Mouse (Mus musculus) heart, embryonic 10.5 days (tissue): ENCODE data around the gene Fbxo40. TPM values are rescaled to one million over a fixed set of nuclear protein-coding genes. Genes with fewer than 3 reads are reported as not detected.

Source experiments
- DNase-seq: peaks from one replicate; pipeline ENCODE4 v3.0.0-alpha.2; 2017; ENCODE audit warnings: low spot score
- H3K27ac ChIP-seq: fragments of 300-500 bp; sonication (generic); 2 replicates; pipeline ENCODE4 v1.5.1; 2016; ENCODE audit warnings: mild to moderate bottlenecking
- H3K27me3 ChIP-seq: fragments of 300-500 bp; sonication (generic); 2 replicates; pipeline ENCODE4 v1.6.1; 2016; ENCODE audit warnings: mild to moderate bottlenecking; ENCODE audit not compliant: poor library complexity, insufficient read depth, severe bottlenecking
- H3K36me3 ChIP-seq: fragments of 300-500 bp; sonication (generic); 2 replicates; pipeline ENCODE4 v1.6.1; 2016; ENCODE audit warnings: mild to moderate bottlenecking, moderate library complexity
- H3K4me1 ChIP-seq: fragments of 300-500 bp; sonication (generic); 2 replicates; pipeline ENCODE4 v1.6.1; 2016; ENCODE audit warnings: mild to moderate bottlenecking
- H3K4me3 ChIP-seq: fragments of 300-500 bp; sonication (generic); 2 replicates; pipeline ENCODE4 v1.5.1; 2016; ENCODE audit warnings: mild to moderate bottlenecking, moderate library complexity
- H3K9me3 ChIP-seq: fragments of 300-500 bp; sonication (generic); 2 replicates; pipeline ENCODE4 v1.6.1; 2016; ENCODE audit warnings: mild to moderate bottlenecking, moderate library complexity
- WGBS: fragments of 180-500 bp; shearing (Covaris S2); methylation state at CpG from one replicate; pipeline ENCODE4 v1.1.7; 2016; 5-methylcytosine and 5-hydroxymethylcytosine counted together
- polyA plus RNA-seq: library from polyadenylated mRNA; unstranded; fragments of >200 nt; fragmentation: Nextera tagmentation; extraction: Ambion mirVana; gene quantifications from 2 replicates; pipeline ENCODE4 v1.2.1, GENCODE M21; 2016

Gene Fbxo40
- polyA plus RNA-seq, 1 experiment from 2014 or later, result 3.7 TPM

DNA sequence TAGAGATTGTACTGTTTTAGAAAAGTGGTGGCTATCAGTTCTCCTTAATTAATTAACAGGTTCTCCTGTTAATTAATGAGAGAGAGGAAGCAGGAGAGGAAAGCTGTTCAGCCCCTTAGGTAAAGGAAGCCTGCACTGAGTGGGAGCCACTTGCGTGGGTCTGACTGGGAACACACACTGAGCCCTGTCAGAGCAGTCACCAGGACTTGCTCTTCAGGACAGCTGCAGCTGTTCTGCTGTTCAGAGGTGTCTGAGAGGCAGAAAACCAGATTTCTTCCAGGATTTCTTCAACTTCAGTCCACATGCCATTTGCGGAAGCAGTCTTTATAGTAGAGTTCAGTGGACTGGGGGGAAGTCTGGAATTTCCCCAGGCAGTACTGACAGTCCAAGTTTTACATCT lies 2.9 kb downstream of the Fbxo40 start:
- no peak overlapping the region for H3K27ac ChIP-seq
- 65% methylated on average over 2 of the region's 2 CpGs for WGBS

DNA sequence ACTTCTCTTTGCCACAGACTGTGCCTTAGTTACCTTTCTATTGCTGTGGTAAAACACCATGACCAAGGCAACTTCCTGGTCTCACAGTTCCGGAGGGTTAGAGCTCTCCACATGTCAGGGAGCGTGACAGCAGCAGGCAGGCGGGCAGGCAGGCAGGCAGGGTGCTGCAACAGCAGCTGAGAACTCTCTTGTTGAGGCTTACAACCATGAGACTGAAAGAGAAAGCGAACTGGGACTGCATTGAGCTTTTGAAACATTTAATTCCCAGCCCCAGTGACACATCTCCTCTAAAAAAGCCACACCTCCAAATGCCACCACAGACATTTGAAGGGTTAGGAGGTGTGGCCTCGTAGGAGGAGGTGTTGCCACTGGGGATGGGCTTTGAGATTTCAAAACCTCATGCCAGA lies 4.6 kb downstream of the Fbxo40 start:
- WGBS, result 63% methylated on average over 5 of the region's 5 CpGs
- peaks cover 9% of the 10 kb centered on the region; the same call in 1 of the 2 replicates for H3K36me3 ChIP-seq
- H3K9me3 ChIP-seq, result no peaks in the 10 kb centered on the region
- no peak overlapping the region for H3K27ac ChIP-seq
- H3K4me3 ChIP-seq, result no peak overlapping the region
- no peaks in the 10 kb centered on the region for H3K27me3 ChIP-seq
- H3K4me1 ChIP-seq, result peaks cover 21% of the 10 kb centered on the region
- no peak for DNase-seq

More for the DNA sequence above, 2.9 kb downstream of the Fbxo40 start:
- Histone ChIP-seq H3K4me1 (peaks cover 30% of the 10 kb centered on the region), H3K9me3 (no peaks in the 10 kb centered on the region), H3K36me3 (no peaks in the 10 kb centered on the region), H3K27me3 (no peaks in the 10 kb centered on the region), H3K4me3 (no peak overlapping the region)
- DNase-seq, result no peak

DNA sequence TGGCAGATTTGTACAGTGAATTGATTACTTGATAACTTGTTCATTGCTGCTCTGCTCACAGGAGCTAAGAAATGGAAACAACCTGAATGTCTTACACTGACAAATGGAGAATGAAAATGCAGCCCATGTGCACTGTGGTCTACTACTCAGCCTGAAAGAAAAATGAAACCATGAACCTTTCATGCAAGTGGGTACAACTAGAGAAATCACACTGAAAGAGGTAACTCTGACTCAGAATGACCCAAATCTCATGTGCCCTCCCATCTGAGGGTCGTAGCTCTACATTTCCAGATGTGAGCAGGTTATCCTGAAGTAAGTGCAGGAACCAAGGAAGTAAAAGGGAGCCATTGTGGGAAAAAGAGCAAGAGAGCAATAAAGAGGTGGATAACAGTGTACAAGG lies 6.5 kb downstream of the Fbxo40 start:
- H3K9me3 ChIP-seq, result no peaks in the 10 kb centered on the region
- peaks cover 9% of the 10 kb centered on the region; the same call in 1 of the 2 replicates for H3K36me3 ChIP-seq
- DNase-seq, result no peak
- H3K4me1 ChIP-seq, result peaks cover 14% of the 10 kb centered on the region
- no peaks in the 10 kb centered on the region for H3K27me3 ChIP-seq
- H3K4me3 ChIP-seq, result no peak overlapping the region
- 81% methylated on average over 1 of the region's 1 CpGs for WGBS
- no peak overlapping the region for H3K27ac ChIP-seq

DNA sequence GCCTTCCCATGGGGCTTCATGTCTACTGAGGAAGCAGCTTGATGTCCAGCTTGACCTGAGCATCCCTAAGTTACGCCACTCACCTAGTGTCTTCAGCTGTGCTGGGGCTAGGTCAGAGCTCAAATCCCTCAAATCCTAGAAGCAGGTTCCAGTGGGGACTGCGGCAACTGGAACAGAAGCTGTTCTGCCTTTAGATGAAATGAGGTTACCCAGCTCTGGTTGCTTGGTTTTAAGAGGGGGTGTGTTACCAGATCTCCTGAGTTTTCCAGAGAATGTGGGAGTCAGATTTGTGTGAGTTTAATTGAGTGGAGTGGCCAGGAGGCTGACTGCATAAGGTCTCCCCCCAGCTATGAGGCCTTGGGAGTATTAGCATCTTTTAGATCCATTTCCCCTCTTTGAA lies 11.1 kb downstream of the Fbxo40 start:
- DNase-seq, result no peak
- H3K27ac ChIP-seq, result no peak overlapping the region
- no peaks in the 10 kb centered on the region for H3K27me3 ChIP-seq
- no peaks in the 10 kb centered on the region for H3K4me1 ChIP-seq
- H3K9me3 ChIP-seq, result no peaks in the 10 kb centered on the region
- no peak overlapping the region for H3K4me3 ChIP-seq
- 88% methylated on average over 2 of the region's 2 CpGs for WGBS
- peaks cover 9% of the 10 kb centered on the region; the same call in 1 of the 2 replicates for H3K36me3 ChIP-seq

DNA sequence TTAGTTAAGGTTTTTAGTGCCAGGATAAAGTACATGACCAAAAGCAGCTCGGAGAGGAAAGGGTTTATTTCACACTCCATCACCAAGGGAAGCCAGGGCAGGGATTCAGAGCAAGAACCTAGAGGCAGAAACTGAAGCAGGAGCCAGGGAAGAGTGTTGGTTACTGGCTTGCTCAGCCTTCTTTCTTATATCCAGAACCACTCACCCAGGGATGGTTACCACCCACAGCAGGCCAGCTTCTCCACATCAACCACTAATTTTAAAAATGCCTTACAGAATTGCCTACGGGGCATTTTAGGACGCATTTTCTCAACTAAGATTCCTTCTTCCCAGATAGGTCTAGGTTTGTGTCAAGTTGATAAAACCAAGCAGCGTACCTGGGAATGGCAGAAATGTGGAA lies 26.9 kb downstream of the Fbxo40 start:
- 76% methylated on average over 4 of the region's 4 CpGs for WGBS
- Histone ChIP-seq H3K27me3 (no peaks in the 10 kb centered on the region), H3K27ac (no peak overlapping the region), H3K9me3 (no peaks in the 10 kb centered on the region), H3K4me3 (no peak overlapping the region), H3K4me1 (no peaks in the 10 kb centered on the region), H3K36me3 (peaks cover 13% of the 10 kb centered on the region; the same call in 1 of the 2 replicates)
- DNase-seq, result no peak

DNA sequence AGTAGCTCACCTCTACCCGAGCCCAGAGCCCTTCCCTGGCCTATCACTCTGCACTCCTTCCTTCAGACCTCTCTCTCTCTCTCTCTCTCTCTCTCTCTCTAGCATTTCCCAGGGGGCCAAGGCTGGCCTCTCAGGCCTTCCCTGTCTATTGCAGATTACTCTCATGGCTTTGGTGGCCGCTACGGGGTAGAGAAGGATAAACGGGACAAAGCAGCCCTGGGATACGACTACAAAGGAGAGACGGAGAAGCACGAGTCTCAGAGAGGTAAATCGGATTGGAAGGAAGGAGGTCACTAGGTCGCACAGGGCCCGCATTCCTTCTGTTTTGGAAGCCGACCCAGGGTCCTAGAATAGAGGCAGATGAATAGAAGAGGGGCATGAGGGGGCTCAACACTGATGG lies 35.2 kb downstream of the Fbxo40 start:
- Histone ChIP-seq H3K27me3 (no peaks in the 10 kb centered on the region), H3K4me3 (no peak overlapping the region), H3K4me1 (no peaks in the 10 kb centered on the region), H3K36me3 (no peaks in the 10 kb centered on the region), H3K9me3 (no peaks in the 10 kb centered on the region), H3K27ac (no peak overlapping the region)
- 75% methylated on average over 11 of the region's 11 CpGs for WGBS
- DNase-seq, result peak; percentile 53

DNA sequence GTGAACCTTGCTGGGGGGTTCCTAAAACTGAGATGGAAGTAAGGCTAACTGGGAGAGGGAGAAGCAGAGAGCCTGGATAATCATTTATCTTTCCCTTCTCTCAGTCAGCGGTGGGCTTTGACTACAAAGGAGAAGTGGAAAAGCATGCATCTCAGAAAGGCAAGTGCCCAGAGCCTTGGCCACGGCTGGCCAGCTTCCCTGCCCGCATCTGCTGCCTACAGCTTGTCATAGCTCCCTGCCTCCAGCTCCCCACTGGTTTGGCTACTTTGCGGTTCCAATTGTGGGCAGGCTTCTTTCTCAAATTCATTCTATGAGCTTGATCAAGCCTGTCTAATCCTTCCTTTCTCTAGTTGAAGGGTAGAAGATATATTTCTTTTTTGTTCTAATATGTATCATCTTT lies 39.2 kb downstream of the Fbxo40 start:
- Histone ChIP-seq H3K36me3 (no peaks in the 10 kb centered on the region), H3K4me3 (no peak overlapping the region), H3K27ac (no peak overlapping the region), H3K4me1 (no peaks in the 10 kb centered on the region), H3K27me3 (no peaks in the 10 kb centered on the region), H3K9me3 (no peaks in the 10 kb centered on the region)
- 60% methylated on average over 4 of the region's 4 CpGs for WGBS
- DNase-seq, result peak; percentile 31

DNA sequence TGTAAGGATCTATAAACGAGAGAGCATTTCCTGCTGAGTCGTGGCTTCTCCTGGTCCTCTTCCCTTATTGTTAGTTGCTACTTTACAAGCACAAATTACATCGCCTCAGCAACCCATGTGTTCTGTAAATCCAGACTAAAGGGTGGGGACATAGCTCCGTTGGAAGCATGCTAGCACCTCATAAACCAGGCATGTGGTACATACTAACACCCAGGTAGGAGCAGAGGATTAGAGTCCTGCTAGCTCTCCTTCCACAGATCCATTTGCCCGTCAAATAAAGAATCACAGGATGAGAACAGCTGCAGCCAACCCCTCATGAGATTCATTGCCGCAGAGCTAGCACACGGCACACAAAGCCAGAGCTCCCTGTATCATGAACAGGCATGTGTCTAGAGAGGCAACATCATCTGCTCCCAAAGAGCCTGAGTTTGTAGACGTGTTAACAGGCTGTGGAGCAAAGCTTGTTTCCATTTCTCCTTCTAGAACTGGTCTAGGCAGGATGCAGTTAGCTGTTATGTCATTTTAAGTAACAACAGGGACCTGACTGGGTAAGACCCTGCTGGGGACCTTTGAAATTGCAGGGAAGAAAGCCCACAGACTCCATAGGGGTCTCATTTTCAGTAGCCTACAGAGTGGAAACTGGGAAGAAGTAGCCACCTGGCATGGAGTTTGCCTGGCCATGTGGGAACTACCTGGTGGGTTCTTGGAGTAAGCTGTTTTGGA lies 40.5 kb downstream of the Fbxo40 start:
- WGBS, result 63% methylated on average over 8 of the region's 8 CpGs
- H3K9me3 ChIP-seq, result no peaks in the 10 kb centered on the region
- H3K36me3 ChIP-seq, result no peaks in the 10 kb centered on the region
- no peak overlapping the region for H3K27ac ChIP-seq
- no peak overlapping the region for H3K4me3 ChIP-seq
- peak; percentile 45 for DNase-seq
- H3K27me3 ChIP-seq, result no peaks in the 10 kb centered on the region
- H3K4me1 ChIP-seq, result no peaks in the 10 kb centered on the region

DNA sequence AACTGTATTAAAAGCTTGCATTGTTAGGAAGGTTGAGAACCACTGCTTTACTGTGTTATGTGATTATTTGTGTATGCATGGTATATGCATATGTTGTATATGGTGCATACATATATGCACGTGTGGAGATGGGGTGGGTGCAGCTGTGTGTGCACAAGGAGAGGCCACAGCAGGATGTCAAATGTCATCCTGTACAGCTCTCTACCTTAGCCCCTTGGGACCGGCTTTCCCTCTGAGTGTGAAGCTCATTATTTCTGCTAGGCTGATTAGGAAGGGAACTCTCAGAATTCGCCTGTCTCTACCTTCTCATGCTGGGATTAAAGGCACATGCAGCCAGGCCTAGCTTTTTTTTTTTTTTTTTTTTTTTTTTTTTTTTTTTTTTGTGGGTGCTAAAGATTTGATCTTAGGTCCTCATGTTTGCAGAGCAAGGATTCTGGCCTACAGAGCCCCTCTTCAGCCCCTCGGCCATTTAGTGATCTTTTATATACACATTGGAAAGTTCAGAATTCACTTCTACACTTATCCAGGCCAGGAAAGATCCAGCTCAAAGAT lies 42.5 kb downstream of the Fbxo40 start:
- H3K4me3 ChIP-seq, result no peak overlapping the region
- H3K36me3 ChIP-seq, result no peaks in the 10 kb centered on the region
- no peaks in the 10 kb centered on the region for H3K9me3 ChIP-seq
- H3K27ac ChIP-seq, result no peak overlapping the region
- 64% methylated on average over 4 of the region's 4 CpGs for WGBS
- H3K4me1 ChIP-seq, result no peaks in the 10 kb centered on the region
- DNase-seq, result peak; percentile 16
- no peaks in the 10 kb centered on the region for H3K27me3 ChIP-seq

DNA sequence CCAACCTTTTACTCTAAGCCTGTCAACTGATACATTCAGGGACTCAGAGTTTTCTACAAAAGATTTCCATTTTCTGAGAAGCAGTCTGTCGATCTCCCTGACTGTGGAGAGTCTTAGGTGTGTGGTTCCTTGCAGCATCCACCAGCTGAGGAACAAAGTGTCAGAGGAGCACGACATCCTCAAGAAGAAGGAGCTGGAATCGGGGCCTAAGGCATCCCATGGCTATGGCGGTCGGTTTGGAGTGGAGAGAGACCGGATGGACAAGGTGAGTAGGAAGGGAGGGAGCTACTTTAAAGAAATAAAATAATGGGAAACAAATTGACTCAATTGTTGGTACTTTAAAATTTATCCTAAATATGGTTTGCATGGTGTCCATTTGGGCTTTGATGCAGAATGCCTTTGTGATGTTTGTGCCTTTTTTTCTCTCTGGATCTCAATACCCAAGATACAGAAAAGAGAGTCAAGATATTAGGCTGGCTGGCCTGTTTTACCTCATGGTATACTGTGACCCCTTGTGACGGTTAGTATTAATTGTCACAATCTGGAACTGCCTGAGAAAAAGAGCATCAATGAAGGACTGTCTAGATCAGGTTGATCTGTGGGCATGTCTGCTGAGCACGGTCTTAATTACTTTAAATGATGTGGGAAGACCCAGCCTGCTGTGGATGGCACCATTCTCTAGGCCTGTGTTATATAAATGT lies 43.7 kb downstream of the Fbxo40 start:
- Histone ChIP-seq H3K36me3 (no peaks in the 10 kb centered on the region), H3K27ac (no peak overlapping the region), H3K9me3 (no peaks in the 10 kb centered on the region), H3K4me1 (no peaks in the 10 kb centered on the region), H3K4me3 (no peak overlapping the region), H3K27me3 (no peaks in the 10 kb centered on the region)
- peak; percentile 45 for DNase-seq
- WGBS, result 81% methylated on average over 8 of the region's 8 CpGs

DNA sequence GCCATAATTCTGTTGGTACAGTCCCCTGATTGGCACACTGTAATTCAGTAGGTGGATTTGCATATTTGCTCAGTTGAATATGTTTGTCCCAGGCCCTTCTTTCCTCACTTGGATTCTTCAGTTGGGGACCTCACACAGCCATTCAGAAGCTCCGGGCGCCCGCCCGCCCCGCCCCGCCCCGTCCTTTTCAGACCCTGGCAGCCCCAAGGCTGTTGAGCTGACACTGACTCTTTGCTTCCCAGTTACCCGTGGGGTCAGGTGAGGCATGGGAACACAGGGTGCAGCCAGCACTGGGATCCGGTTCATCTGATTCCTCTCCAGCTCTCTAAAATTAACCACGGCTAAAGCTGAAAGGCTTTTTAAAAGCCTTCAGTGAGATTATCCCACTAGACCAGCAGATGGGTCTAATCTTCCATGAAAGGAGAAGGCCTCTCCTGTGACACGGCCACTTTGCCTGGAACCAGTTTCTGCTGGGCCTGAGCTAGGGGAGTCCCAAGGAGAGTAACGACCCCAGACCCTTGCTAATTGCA lies 45.3 kb downstream of the Fbxo40 start:
- Histone ChIP-seq H3K9me3 (no peaks in the 10 kb centered on the region), H3K36me3 (no peaks in the 10 kb centered on the region), H3K4me1 (no peaks in the 10 kb centered on the region), H3K4me3 (no peak overlapping the region), H3K27me3 (no peaks in the 10 kb centered on the region), H3K27ac (no peak overlapping the region)
- WGBS, result 62% methylated on average over 12 of the region's 12 CpGs
- DNase-seq, result no peak

DNA sequence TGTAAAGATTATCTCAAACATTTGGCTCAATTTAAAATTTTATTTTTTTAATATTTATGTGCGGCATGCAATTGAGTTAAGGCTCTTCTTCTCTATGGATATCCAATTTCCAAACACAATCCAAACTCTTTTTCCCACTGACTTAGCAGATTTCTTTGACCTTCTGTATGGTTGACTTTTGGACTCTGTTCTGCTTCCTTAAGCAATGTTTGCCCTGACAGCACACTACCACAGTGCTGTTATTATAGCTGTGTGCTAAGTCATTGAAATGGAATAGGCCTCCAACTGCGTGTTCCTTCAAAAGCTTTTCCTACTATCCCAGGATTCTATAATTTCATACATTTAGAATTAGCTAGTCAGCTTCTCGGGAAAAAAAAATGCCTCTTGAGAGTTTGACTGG lies 46.7 kb downstream of the Fbxo40 start:
- H3K4me3 ChIP-seq, result no peak overlapping the region
- no peaks in the 10 kb centered on the region for H3K4me1 ChIP-seq
- WGBS, result 86% methylated on average over 3 of the region's 3 CpGs
- DNase-seq, result no peak
- no peak overlapping the region for H3K27ac ChIP-seq
- H3K36me3 ChIP-seq, result no peaks in the 10 kb centered on the region
- H3K27me3 ChIP-seq, result no peaks in the 10 kb centered on the region
- H3K9me3 ChIP-seq, result no peaks in the 10 kb centered on the region

DNA sequence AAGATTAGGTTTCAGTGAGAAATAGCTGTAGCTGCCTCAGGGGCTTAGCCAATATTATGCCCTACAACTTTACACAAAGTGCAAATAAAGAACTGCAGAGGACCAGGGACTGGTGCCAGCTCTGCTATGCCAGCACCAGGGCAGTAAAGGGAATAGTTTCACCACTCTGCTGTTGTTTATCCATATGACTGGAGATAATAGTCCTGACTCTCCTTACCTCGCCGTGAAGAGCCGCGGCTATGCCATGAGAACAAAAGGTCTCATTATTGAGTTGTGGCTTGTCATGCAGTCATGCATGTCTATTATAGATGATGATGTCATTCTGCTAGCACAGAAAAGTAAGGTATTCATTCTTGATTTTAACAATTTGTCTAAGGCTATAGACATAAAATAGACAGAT lies 48.4 kb downstream of the Fbxo40 start:
- no peaks in the 10 kb centered on the region for H3K9me3 ChIP-seq
- H3K36me3 ChIP-seq, result no peaks in the 10 kb centered on the region
- DNase-seq, result no peak
- no peak overlapping the region for H3K27ac ChIP-seq
- 79% methylated on average over 4 of the region's 4 CpGs for WGBS
- H3K27me3 ChIP-seq, result no peaks in the 10 kb centered on the region
- no peaks in the 10 kb centered on the region for H3K4me1 ChIP-seq
- no peak overlapping the region for H3K4me3 ChIP-seq
